In genomic region chr1:82743962-82744361, GRCm38 (mm10) we compare ENCODE assay signal across 32 mouse cellular contexts. TPM values are rescaled to one million over a fixed set of nuclear protein-coding genes. Genes with fewer than 3 reads are reported as not detected.
"Had no signal": no experiment of that assay in that cellular context is flagged by ENCODE, and none has a peak within 500 bp of the region (broad histone marks: within the 10 kb centered on the region; RNA-seq: fewer than 3 reads in every experiment).

No protein-coding gene starts in this region.

- H3K9me3 ChIP-seq: liver, embryonic 13.5 days; stomach, embryonic 15.5 days had no signal

- H3K4me1 ChIP-seq: stomach, embryonic 15.5 days had no signal

- H3K9ac ChIP-seq: liver, embryonic 13.5 days; stomach, embryonic 15.5 days had no signal

- H3K4me3 ChIP-seq: left cerebral cortex, adult 2 months; liver, embryonic 13.5 days; stomach, embryonic 15.5 days had no signal

- H3K4me2 ChIP-seq: liver, embryonic 13.5 days; midbrain, embryonic 11.5 days; stomach, embryonic 15.5 days had no signal

- H3K27me3 ChIP-seq: liver, embryonic 13.5 days; stomach, embryonic 15.5 days had no signal

- DNase-seq: kidney, adult 2 months; kidney, postnatal 25 days; layer of hippocampus, postnatal 36 days; liver, embryonic 13.5 days; lung, adult 2 months; lung, postnatal 14 days; lung, postnatal 4 days; midbrain, embryonic 14.5 days; retina, postnatal 1 day; right cerebral cortex, postnatal 25 days; spleen, adult 18-20 months; thymus, postnatal 36 days had no signal

- H3K27ac ChIP-seq: left cerebral cortex, adult 2 months; liver, embryonic 13.5 days; stomach, embryonic 15.5 days had no signal

- H3K36me3 ChIP-seq: stomach, embryonic 15.5 days had no signal

RNA-seq across cellular contexts. Expression of gene Tm4sf20, which starts 24.3 kb away (rescaled TPM):
- total RNA-seq: layer of hippocampus, adult 8-10 months; layer of hippocampus, postnatal 10 days; layer of hippocampus, postnatal 36 days; left cerebral cortex, adult 2 months; left cerebral cortex, postnatal 10 days; left cerebral cortex, postnatal 36 days; liver, adult 2 months; megakaryocyte progenitor cell, adult 5-6 weeks; megakaryocyte-erythroid progenitor cell, adult 5-6 weeks; midbrain, postnatal 0 days had no signal
- polyA plus RNA-seq: kidney, adult 2 months; limb, embryonic 11.5 days; limb, embryonic 14.5 days; liver, adult 2 months; liver, embryonic 13.5 days; lung, adult 2 months; lung, embryonic 16.5 days; midbrain, postnatal 0 days; neural tube, embryonic 14.5 days had no signal

RNA-seq across cellular contexts. Expression of gene Gm47791, which starts 27.1 kb away (rescaled TPM):
- total RNA-seq: layer of hippocampus, adult 8-10 months; layer of hippocampus, postnatal 10 days; layer of hippocampus, postnatal 36 days; left cerebral cortex, adult 2 months; left cerebral cortex, postnatal 10 days; left cerebral cortex, postnatal 36 days; liver, adult 2 months; megakaryocyte progenitor cell, adult 5-6 weeks; megakaryocyte-erythroid progenitor cell, adult 5-6 weeks; midbrain, postnatal 0 days had no signal
- polyA plus RNA-seq: kidney, adult 2 months; kidney, embryonic 14.5 days; limb, embryonic 11.5 days; limb, embryonic 14.5 days; liver, adult 2 months; liver, embryonic 13.5 days; liver, embryonic 16.5 days; lung, adult 2 months; lung, embryonic 16.5 days; midbrain, embryonic 11.5 days; midbrain, embryonic 14.5 days; midbrain, postnatal 0 days; neural tube, embryonic 11.5 days; neural tube, embryonic 14.5 days; stomach, embryonic 15.5 days; thymus, postnatal 0 days; urinary bladder, adult 2 months had no signal
